Mouse (Mus musculus): ENCODE data around the gene Emp2. TPM values are rescaled to one million over a fixed set of nuclear protein-coding genes. Genes with fewer than 3 reads are reported as not detected.
"Not testable (repeated sequence)": the region's sequence is repeated elsewhere in the genome, so short reads cannot be mapped to it uniquely, and the experiment has no call there.

The Emp2 gene
- polyA plus RNA-seq, 1 experiment from 2014 or later, result 1.6 TPM

- no peaks in the 10 kb centered on the region for H3K36me3 ChIP-seq (ENCODE audit: control insufficient read depth, insufficient read depth, low read length)
- H3K4me2 ChIP-seq (ENCODE audit: low read depth), result no peak overlapping the region
- H3K9me3 ChIP-seq (ENCODE audit: control insufficient read depth, low read length), result no peaks in the 10 kb centered on the region
- no peak for DNase-seq (ENCODE audit: low spot score)
- no peak overlapping the region for H3K27ac ChIP-seq (ENCODE audit: low read depth, low read length)
- no peaks in the 10 kb centered on the region for H3K27me3 ChIP-seq (ENCODE audit: control insufficient read depth, insufficient read depth, low read length)
- H3K4me3 ChIP-seq (ENCODE audit: low read depth, low read length), result no peak overlapping the region
- 84% methylated on average over 9 of the region's 9 CpGs for WGBS
- ATAC-seq (ENCODE audit: insufficient read depth, low FRiP score, low TSS enrichment), result no peak
- no peak overlapping the region for H3K9ac ChIP-seq (ENCODE audit: low read length)
- H3K4me1 ChIP-seq (ENCODE audit: control insufficient read depth, insufficient read depth, low read length), result no peaks in the 10 kb centered on the region
Measured at GRCm38 (mm10) chr16:10286513-10287268, 27.1 kb downstream of the Emp2 start.

GRCm38 (mm10) chr16:10281890-10282289 lies 31.9 kb downstream of the Emp2 start:
- H3K27me3 ChIP-seq (ENCODE audit: control insufficient read depth, insufficient read depth, low read length), result no peaks in the 10 kb centered on the region
- no peak for ATAC-seq (ENCODE audit: insufficient read depth, low FRiP score, low TSS enrichment)
- H3K36me3 ChIP-seq (ENCODE audit: control insufficient read depth, insufficient read depth, low read length), result no peaks in the 10 kb centered on the region
- no peaks in the 10 kb centered on the region for H3K4me1 ChIP-seq (ENCODE audit: control insufficient read depth, insufficient read depth, low read length)
- no peak overlapping the region for H3K9ac ChIP-seq (ENCODE audit: low read length)
- no peak for DNase-seq (ENCODE audit: low spot score)
- H3K27ac ChIP-seq (ENCODE audit: low read depth, low read length), result no peak overlapping the region
- H3K4me2 ChIP-seq (ENCODE audit: low read depth), result no peak overlapping the region
- 81% methylated on average over 3 of the region's 3 CpGs for WGBS
- no peaks in the 10 kb centered on the region for H3K9me3 ChIP-seq (ENCODE audit: control insufficient read depth, low read length)
- no peak overlapping the region for H3K4me3 ChIP-seq (ENCODE audit: low read depth, low read length)

GRCm38 (mm10) chr16:10280286-10280951 lies 33.3 kb downstream of the Emp2 start:
- Histone ChIP-seq H3K27ac (ENCODE audit: low read depth, low read length) (no peak overlapping the region), H3K9me3 (ENCODE audit: control insufficient read depth, low read length) (no peaks in the 10 kb centered on the region), H3K4me2 (ENCODE audit: low read depth) (no peak overlapping the region), H3K27me3 (ENCODE audit: control insufficient read depth, insufficient read depth, low read length) (no peaks in the 10 kb centered on the region), H3K4me3 (ENCODE audit: low read depth, low read length) (no peak overlapping the region), H3K36me3 (ENCODE audit: control insufficient read depth, insufficient read depth, low read length) (no peaks in the 10 kb centered on the region), H3K9ac (ENCODE audit: low read length) (no peak overlapping the region), H3K4me1 (ENCODE audit: control insufficient read depth, insufficient read depth, low read length) (no peaks in the 10 kb centered on the region)
- ATAC-seq (ENCODE audit: insufficient read depth, low FRiP score, low TSS enrichment), result no peak
- DNase-seq (ENCODE audit: low spot score), result peak; percentile 79
- WGBS, result 51% methylated on average over 12 of the region's 12 CpGs

GRCm38 (mm10) chr16:10276778-10277177 lies 37.0 kb downstream of the Emp2 start:
- not testable (repeated sequence) for H3K27me3 ChIP-seq (ENCODE audit: control insufficient read depth, insufficient read depth, low read length); H3K36me3 ChIP-seq (ENCODE audit: control insufficient read depth, insufficient read depth, low read length); H3K27ac ChIP-seq (ENCODE audit: low read depth, low read length); ATAC-seq (ENCODE audit: insufficient read depth, low FRiP score, low TSS enrichment); H3K4me1 ChIP-seq (ENCODE audit: control insufficient read depth, insufficient read depth, low read length); DNase-seq (ENCODE audit: low spot score); H3K9me3 ChIP-seq (ENCODE audit: control insufficient read depth, low read length); H3K4me2 ChIP-seq (ENCODE audit: low read depth); H3K9ac ChIP-seq (ENCODE audit: low read length); H3K4me3 ChIP-seq (ENCODE audit: low read depth, low read length)
- WGBS, result 80% methylated on average over 4 of the region's 5 CpGs

- no peak for ATAC-seq (ENCODE audit: insufficient read depth, low FRiP score, low TSS enrichment)
- no peak overlapping the region for H3K9ac ChIP-seq (ENCODE audit: low read length)
- no peak overlapping the region for H3K4me2 ChIP-seq (ENCODE audit: low read depth)
- DNase-seq (ENCODE audit: low spot score), result no peak
- no peak overlapping the region for H3K27ac ChIP-seq (ENCODE audit: low read depth, low read length)
- WGBS, result 69% methylated on average over 4 of the region's 4 CpGs
- H3K9me3 ChIP-seq (ENCODE audit: control insufficient read depth, low read length), result no peaks in the 10 kb centered on the region
- no peaks in the 10 kb centered on the region for H3K4me1 ChIP-seq (ENCODE audit: control insufficient read depth, insufficient read depth, low read length)
- H3K36me3 ChIP-seq (ENCODE audit: control insufficient read depth, insufficient read depth, low read length), result no peaks in the 10 kb centered on the region
- no peaks in the 10 kb centered on the region for H3K27me3 ChIP-seq (ENCODE audit: control insufficient read depth, insufficient read depth, low read length)
- H3K4me3 ChIP-seq (ENCODE audit: low read depth, low read length), result no peak overlapping the region
Measured at GRCm38 (mm10) chr16:10274465-10274864, 39.3 kb downstream of the Emp2 start.

- WGBS, result 27% methylated on average over 3 of the region's 3 CpGs
- Histone ChIP-seq H3K27me3 (ENCODE audit: control insufficient read depth, insufficient read depth, low read length) (no peaks in the 10 kb centered on the region), H3K9ac (ENCODE audit: low read length) (no peak overlapping the region), H3K4me2 (ENCODE audit: low read depth) (no peak overlapping the region), H3K27ac (ENCODE audit: low read depth, low read length) (no peak overlapping the region), H3K4me1 (ENCODE audit: control insufficient read depth, insufficient read depth, low read length) (no peaks in the 10 kb centered on the region), H3K36me3 (ENCODE audit: control insufficient read depth, insufficient read depth, low read length) (no peaks in the 10 kb centered on the region), H3K9me3 (ENCODE audit: control insufficient read depth, low read length) (no peaks in the 10 kb centered on the region), H3K4me3 (ENCODE audit: low read depth, low read length) (no peak overlapping the region)
- ATAC-seq (ENCODE audit: insufficient read depth, low FRiP score, low TSS enrichment) (no peak), DNase-seq (ENCODE audit: low spot score) (peak; percentile 39)
Measured at GRCm38 (mm10) chr16:10272256-10272655, 41.5 kb downstream of the Emp2 start.

- Histone ChIP-seq H3K27me3 (ENCODE audit: control insufficient read depth, insufficient read depth, low read length) (no peaks in the 10 kb centered on the region), H3K27ac (ENCODE audit: low read depth, low read length) (no peak overlapping the region), H3K4me2 (ENCODE audit: low read depth) (no peak overlapping the region), H3K9me3 (ENCODE audit: control insufficient read depth, low read length) (no peaks in the 10 kb centered on the region), H3K9ac (ENCODE audit: low read length) (no peak overlapping the region), H3K4me3 (ENCODE audit: low read depth, low read length) (no peak overlapping the region), H3K36me3 (ENCODE audit: control insufficient read depth, insufficient read depth, low read length) (no peaks in the 10 kb centered on the region), H3K4me1 (ENCODE audit: control insufficient read depth, insufficient read depth, low read length) (no peaks in the 10 kb centered on the region)
- WGBS, result 25% methylated on average over 1 of the region's 1 CpGs
- no peak for ATAC-seq (ENCODE audit: insufficient read depth, low FRiP score, low TSS enrichment)
- DNase-seq (ENCODE audit: low spot score), result peak; percentile 25
Measured at GRCm38 (mm10) chr16:10253993-10254392, 59.8 kb downstream of the Emp2 start.

GRCm38 (mm10) chr16:10236601-10237000 lies 77.2 kb downstream of the Emp2 start:
- no peak for ATAC-seq (ENCODE audit: insufficient read depth, low FRiP score, low TSS enrichment)
- no peaks in the 10 kb centered on the region for H3K36me3 ChIP-seq (ENCODE audit: control insufficient read depth, insufficient read depth, low read length)
- no peaks in the 10 kb centered on the region for H3K4me1 ChIP-seq (ENCODE audit: control insufficient read depth, insufficient read depth, low read length)
- H3K27ac ChIP-seq (ENCODE audit: low read depth, low read length), result no peak overlapping the region
- no peaks in the 10 kb centered on the region for H3K9me3 ChIP-seq (ENCODE audit: control insufficient read depth, low read length)
- no peak for DNase-seq (ENCODE audit: low spot score)
- no peak overlapping the region for H3K9ac ChIP-seq (ENCODE audit: low read length)
- no peak overlapping the region for H3K4me3 ChIP-seq (ENCODE audit: low read depth, low read length)
- H3K4me2 ChIP-seq (ENCODE audit: low read depth), result no peak overlapping the region
- no peaks in the 10 kb centered on the region for H3K27me3 ChIP-seq (ENCODE audit: control insufficient read depth, insufficient read depth, low read length)

Data from neural tube, embryonic 11.5 days (tissue).